Mouse (Mus musculus) embryo, embryonic 11.5 days (tissue): ENCODE results near the gene Cryga.

Experiments used
- DNase-seq: peaks from one replicate; pipeline ENCODE4 v3.0.0-alpha.2; 2012; ENCODE audit warnings: low read depth, low spot score

The Cryga gene

GRCm38 (mm10) chr1:65103273-65103672, at the start of gene Cryga:
Cryga (minus strand) TSS chr1:65103373.
- DNase-seq: no peak

GRCm38 (mm10) chr1:65147971-65148370, 44.8 kb upstream of the Cryga start:
- DNase-seq: no peak

DNA sequence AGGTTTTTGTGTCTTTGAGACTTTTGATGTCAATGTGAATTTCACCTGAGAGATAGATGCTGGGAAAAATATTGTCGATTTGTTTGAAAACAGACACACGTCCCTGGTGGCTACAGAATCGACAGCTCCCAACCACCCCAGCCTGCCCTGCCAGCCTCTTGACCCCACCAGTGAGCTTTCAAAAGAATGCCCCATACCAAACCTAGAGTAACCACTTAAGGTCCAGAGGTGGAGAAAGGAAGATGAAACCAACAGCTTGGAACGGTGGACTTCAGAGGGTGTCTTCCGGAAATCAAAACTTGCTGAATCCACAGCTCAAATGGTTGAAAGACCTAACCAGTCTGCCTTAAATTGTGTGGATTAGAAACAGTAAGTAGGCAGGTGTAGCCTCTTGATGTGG, 44.2 kb upstream of the Cryga start:
- DNase-seq: no peak

GRCm38 (mm10) chr1:65146601-65147000, 43.4 kb upstream of the Cryga start:
- no peak for DNase-seq

- DNase-seq: no peak
Observed at GRCm38 (mm10) chr1:65144783-65145182, 41.6 kb upstream of the Cryga start.

DNA sequence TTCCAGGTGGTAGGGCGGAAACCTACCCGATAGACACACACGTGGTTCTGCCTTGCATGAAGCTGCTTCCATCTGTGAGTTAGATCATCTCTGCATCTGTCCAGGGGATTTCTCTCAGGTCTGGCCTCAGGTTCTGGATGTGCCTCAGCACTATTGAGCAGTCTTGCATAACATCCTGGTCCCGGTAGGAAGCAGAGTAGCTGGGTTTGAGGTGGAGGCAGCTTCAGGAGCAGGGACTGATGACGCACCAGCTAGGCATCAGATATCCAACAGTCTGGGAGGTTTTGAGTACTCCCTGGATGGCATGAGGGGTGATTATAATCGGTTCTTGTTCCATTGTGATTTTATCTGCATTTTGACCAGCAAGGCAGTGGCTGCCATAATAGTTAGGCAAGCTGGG, 34.4 kb upstream of the Cryga start:
- no peak for DNase-seq

DNA sequence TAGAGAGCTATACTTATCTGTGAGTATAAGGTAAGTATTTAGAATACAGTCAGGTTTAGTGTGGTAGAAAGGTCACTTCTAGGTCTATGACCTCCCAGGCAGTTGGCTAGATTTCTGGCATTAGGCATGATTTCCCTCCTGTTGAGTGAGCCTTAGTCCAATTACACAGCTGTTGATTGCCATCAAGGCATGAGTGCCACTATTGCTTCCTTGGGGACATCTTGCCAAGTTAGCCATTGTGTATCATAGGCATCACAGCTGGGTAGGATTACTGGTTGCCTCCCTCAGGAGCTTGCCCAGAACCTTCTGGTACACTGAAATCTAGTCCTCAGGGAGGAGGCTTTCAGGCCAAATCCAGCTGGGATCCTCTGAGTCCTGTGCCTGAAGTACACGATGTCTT, 29.7 kb upstream of the Cryga start:
- no peak for DNase-seq

DNA sequence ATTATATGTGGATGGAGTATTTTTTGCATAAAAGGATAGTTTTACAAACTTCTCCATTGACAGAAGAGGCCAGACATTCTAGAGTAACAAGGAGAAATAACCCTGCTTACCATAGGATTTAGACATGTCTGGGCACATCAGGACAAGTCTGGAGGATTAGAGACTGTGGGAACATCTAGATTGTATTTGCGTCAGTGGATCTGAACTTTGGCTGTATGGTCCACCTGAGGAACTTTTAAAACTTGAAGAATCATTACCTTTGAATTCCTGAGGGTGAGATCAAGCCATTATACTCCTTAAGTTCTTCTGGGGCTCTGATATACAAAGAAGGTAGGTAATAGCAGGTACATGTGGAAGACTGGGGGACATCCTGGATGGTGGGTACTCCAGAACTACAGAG, 28.5 kb upstream of the Cryga start:
- no peak for DNase-seq

DNA sequence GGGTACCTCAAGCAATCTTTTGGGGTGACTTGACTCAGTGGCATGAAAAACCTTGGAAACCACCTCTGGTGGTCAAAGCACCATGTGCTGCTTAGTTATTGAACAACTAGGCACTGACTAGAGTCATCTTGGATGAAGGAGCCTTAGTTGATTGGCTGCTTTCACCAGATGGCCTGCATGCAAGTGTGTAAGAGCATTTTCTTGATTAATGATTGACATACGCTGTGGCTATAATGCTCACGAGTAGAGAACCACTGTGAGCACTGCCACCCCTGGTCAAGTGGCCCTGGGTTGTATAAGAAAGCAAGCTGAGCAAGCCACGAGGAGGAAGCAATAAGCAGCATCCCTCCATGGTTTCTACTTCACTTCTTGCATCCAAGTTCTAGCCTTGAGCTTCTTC, 27.1 kb upstream of the Cryga start:
- DNase-seq: no peak

DNA sequence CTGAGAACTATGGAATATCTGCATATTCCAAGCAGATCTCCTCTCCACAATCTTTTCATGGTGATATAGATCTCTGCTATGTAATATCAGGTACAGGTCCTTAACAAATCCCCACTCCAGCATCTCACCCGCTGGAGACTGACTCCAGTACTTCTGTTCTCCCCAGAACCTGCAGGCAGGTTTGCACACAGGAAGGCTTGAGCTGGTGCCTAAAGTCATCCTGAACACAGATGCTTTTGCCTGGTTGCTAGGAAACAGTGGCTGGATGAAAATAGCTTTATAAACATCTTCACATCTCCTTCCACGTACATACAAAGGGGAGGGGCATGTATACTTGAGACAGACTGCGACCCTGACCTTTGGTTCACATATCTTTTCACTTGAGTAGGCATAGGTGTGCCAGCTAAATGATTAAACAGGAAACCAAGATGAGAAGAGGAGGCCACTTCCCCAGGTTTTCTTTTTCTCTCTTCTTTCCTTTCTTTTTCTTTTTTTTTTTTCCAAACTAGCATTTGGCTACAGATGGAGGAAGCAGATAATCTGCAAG, 26.5 kb upstream of the Cryga start:
- no peak for DNase-seq

DNA sequence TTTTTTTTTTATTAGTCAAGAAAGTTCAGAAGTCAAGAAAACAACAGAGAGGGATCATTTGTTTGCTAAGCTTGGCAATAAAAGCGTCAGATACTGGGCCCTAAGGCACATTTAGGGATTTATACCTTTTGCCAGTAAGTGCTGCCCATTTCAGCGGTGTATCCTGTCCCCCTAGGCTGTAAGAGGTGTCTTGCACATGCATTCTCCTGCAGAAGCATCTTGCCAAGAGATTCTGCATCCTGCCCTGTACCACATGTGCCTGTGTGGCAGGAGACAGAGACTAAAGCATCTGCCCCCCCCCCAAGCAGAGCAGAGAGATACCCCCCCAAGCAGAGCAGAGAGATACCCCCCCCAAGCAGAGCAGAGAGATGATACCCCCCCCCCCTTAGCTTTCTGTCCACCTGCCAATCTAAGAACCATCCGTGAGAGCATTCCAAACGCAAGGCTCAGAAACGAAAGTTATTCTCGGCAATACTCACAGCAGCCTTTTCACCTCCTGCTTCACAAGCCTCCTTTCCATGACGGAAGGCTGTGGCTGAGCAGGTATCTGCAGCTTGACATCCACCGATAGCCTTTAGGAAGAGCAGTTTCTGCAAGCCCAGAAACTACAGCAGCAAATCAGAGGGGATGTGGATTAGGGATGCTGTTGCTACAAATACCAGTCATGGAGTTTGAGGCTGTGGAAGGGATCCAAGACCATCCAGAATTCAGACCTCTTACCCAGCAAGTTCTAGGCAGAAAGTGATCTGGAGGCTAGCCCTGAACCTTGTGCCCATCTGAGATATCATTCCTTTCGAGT, 19.6 kb upstream of the Cryga start, which contains the start of gene D630023F18Rik:
TSS of gene D630023F18Rik (minus strand) at position 641 of the 799 bp plus-strand sequence.
- DNase-seq: no peak

GRCm38 (mm10) chr1:65119438-65119837, 16.3 kb upstream of the Cryga start, which contains the start of gene Gm28845:
Gm28845 (minus strand) TSS chr1:65119558.
- DNase-seq: no peak

GRCm38 (mm10) chr1:65118150-65118913, 15.2 kb upstream of the Cryga start:
- no peak for DNase-seq

DNA sequence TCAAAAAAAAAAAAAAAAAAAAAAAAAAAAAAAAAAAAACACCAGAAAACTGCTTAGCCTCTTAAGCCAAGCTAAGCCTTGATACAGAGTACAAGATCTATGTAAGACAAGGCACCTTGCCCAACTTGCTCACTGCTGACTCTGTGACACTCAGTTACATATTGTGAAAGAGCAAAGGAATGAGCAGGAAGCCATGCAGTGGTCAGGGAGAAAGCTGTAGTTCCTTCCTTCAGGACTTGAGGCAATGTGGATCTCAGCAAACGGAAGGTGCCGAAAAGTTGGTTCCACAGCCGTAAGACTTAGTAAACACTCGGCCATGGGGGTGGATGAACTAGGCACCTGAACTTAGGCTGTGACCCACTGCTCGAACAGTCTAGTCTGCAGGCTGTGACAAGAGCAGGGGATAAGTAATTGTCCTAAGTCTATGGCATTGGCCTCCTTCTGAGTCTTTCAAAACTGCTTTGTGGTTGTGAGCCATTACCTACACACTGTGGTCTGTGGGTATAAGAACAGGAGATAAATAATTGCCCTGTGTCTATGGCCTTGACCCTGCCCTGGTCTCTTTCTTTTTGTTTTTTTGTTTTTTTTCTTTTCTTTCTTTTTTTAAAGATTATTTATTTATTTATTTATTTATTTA, 10.5 kb upstream of the Cryga start:
- no peak for DNase-seq

- DNase-seq: no peak
Observed at GRCm38 (mm10) chr1:65112807-65113196, 9.6 kb upstream of the Cryga start.

- DNase-seq: peak; percentile 77
Observed at GRCm38 (mm10) chr1:65112031-65112806, 9.0 kb upstream of the Cryga start.

DNA sequence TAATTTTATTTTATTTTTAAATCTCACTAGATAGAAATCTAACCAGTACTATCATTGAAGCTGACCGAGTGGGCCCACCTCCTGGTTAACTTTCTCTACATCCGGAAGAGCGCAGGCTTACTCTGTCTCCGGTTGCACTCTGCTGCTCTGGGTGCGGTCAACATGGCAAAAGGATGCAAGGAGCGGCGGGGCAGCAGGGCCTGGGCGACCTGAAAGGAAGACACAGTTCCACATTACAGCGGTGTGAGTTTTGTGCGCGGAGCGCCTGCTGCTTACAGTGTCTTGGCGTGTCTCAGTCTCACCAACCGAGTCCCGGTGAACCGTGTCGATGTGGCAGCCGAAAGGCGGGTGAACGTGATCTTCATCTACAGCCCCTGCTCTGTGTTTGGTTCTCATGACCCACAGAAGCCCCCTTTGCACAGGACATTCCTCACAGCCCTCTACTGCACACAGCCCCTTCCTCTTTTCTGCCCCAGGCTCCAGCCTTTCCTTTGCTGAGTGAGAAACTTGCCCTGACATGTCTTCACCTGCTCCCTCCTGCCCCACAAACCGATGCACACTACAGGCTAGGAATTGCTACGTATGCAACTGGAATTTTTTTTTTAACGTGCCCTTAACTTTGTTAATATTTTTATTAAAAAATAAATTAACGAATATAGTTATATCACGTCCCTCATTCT, 6.7 kb upstream of the Cryga start:
- DNase-seq: no peak

DNA sequence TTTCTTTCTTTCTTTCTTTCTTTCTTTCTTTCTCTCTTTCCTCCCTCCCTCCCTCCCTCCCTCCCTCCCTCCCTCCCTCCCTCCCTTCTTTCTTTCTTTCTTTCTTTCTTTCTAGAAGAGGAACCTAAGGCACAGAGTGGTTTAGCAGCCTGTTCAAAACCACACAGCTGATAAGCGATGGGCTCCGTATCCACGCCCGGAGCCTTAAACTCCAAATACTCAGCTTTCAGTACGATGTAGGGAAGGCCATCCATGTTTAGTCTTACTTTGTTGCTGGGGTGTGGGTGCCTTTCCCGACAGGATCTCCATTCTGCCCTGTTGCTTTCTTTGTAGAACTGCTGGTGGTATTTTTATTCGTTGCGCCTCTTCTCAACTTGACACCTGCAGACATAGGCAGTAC, 6.0 kb upstream of the Cryga start:
- no peak for DNase-seq

DNA sequence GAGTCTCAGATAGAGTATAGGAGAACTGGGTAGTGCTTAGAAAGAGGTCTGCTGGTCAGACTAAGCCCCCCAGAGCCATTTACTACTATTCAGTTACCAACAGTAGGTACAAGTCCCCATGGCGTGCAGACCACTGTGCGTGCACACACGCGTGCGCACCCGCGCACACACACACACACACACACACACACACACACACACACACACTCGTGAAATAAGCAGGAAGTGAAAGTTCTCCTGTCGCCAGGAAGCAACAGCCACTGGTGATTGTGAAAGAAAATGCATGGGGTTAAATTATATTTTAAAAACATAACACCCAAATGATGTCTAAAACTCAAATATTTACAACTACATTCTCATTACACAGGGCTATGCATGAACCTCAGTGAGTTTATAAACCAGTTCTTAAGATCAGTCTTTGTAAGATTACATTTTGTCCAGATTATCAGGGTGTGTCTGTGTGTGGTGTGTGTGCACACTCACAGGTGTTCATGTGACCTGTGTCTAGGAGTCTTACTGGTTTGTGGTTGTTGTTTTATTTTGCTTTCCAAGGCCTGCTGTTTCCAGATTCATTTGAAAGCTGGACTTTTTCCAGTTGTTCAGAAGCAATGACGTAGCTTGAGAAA, 4.6 kb upstream of the Cryga start:
- DNase-seq: no peak

DNA sequence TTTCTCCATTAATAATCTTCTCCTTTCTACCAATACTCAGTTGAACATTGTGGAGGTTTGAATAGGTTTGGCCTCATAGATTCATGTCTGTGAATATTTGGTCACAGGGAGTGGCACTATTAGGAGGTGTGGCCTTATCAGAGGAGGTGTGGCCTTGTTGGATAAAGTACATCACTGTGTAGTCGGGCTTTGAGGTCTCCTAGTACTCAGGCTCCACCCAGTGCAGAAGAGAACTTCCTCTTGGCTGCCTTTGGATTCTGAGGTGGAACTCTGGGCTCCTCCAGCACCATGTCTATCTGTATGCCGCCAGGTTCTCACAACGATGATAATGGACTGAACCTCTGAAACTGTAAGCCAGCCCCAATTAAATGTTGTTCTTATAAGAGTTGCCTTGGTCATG, 6.2 kb downstream of the Cryga start:
- DNase-seq: no peak
